Mouse (Mus musculus) embryonic stem cell, embryonic (primary cell): ENCODE data around the gene Nt5c2.

Source experiments
- CTCF ChIA-PET, 4 experiments: fragments of 300-600 bp in 2 of 4; fragments of 350-600 bp in 2 of 4; sonication (Branson Sonifier 250); formaldehyde crosslinking; loops; one replicate each; lab custom pipeline; 2022; ENCODE audit warnings: inconsistent platforms in 2 of 4; lab: Charles Lee
- POLR2A ChIA-PET, 4 experiments: fragments of 300-600 bp in 2 of 4; fragments of 350-600 bp in 2 of 4; sonication (Branson Sonifier 250); formaldehyde crosslinking; loops; one replicate each; lab custom pipeline; 2022; ENCODE audit warnings: antibody characterized with exemption in 4 of 4, inconsistent platforms in 1 of 4; lab: Charles Lee

Gene Nt5c2

DNA sequence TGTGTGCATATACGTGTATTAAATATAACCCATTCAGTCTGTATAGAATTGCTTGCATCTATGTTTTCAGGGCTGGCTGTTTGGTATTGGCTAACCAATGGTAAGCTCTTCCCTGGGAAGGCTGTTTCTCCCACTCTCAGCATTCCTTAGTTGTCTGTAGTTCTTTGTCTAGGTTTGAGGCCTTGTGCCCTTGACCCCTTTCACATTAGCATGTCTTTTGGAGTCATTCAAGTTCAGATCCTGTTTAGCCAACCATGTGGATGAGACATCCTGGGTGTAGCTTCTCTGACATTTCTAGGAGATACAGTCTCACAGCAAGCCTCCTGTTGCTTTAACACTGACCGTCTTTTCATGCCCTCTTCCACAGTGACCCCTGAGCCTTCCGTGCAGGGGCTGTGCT, 178.9 kb downstream of the Nt5c2 start:
- CTCF ChIA-PET: interaction anchor here in 3 of 4 experiments (0.5 to 1.4 kb wide), 8 partner anchors 10 to 895 kb away, joined by 3 to 12 read pairs (median 4); partner anchors contain the start of genes Cnnm2 (in 1 of the 3) and Sfr1 (in 1 of the 3)
- POLR2A ChIA-PET: interaction anchor here (0.5 to 5.5 kb wide), 36 partner anchors 10 to 335 kb away, joined by 3 to 45 read pairs (median 4); partner anchors contain the start of genes Cnnm2 (in 2 of the 4) and Taf5 (in 1 of the 4)

GRCm38 (mm10) chr19:46835339-46835738, 179.6 kb downstream of the Nt5c2 start:
- ChIA-PET CTCF (interaction anchor here (0.6 to 1.4 kb wide), 6 partner anchors 34 to 179 kb away, joined by 3 to 12 read pairs (median 4); partner anchors contain the start of genes Cnnm2 (in 1 of the 4) and Ina (in 1 of the 4)), POLR2A (interaction anchor here (0.6 to 5.5 kb wide), 33 partner anchors 11 to 640 kb away, joined by 3 to 45 read pairs (median 4); partner anchors contain the start of genes Cnnm2 (in 2 of the 4) and Taf5 (in 1 of the 4))

DNA sequence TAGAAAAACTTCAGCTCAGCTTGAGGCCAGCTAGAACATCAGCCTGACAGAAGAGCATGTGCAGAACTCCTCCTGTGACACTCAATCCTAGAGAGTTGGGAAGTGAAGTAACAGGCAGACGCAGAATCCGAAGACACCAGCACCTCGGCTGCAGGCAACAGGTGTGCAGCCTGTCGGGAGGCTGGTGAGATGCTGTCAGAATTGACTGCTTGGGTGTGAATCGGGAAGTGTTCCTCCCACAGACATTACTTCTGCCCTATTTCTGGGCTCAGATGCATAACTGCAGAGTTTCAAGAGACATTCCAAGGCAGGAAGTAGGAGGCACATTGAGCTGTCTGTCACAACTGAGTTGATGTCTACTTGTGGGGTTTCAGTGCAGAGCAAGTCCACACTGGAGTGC, 180.7 kb downstream of the Nt5c2 start:
- POLR2A ChIA-PET: interaction anchor here in 3 of 4 experiments (0.7 to 4.2 kb wide), 12 partner anchors 14 to 73 kb away, joined by 3 to 35 read pairs (median 4); partner anchors contain the start of gene Cnnm2 (in 2 of the 3)
- CTCF ChIA-PET: no interaction called here
